Mouse (Mus musculus) intestine, embryonic 15.5 days (tissue): Measurements from ENCODE around the gene Isy1. TPM values are rescaled to one million over a fixed set of nuclear protein-coding genes. Genes with fewer than 3 reads are reported as not detected.

Source experiments
- ATAC-seq: fragments of 200-750 bp; cut with Nextera tagmentation; 2 replicates; pipeline ENCODE4 v1.8.0; 2017; ENCODE audit warnings: moderate TSS enrichment, moderate library complexity
- H3K27ac ChIP-seq: fragments of 300-500 bp; sonication (generic); 2 replicates; pipeline ENCODE4 v1.5.1; 2015; ENCODE audit warnings: mild to moderate bottlenecking, inconsistent platforms
- H3K27me3 ChIP-seq: fragments of 300-500 bp; sonication (generic); replicated peaks from 2 replicates; pipeline ENCODE4 v1.6.1; 2015; ENCODE audit warnings: inconsistent platforms
- H3K36me3 ChIP-seq: fragments of 300-500 bp; sonication (generic); 2 replicates; pipeline ENCODE4 v1.6.1; 2015; ENCODE audit warnings: inconsistent platforms
- H3K4me1 ChIP-seq: fragments of 300-500 bp; sonication (generic); replicated peaks from 2 replicates; pipeline ENCODE4 v1.6.1; 2015; ENCODE audit warnings: inconsistent platforms
- H3K4me2 ChIP-seq: fragments of 300-500 bp; sonication (generic); replicated peaks from 2 replicates; pipeline ENCODE4 v1.6.1; 2015; ENCODE audit warnings: mild to moderate bottlenecking, inconsistent platforms
- H3K4me3 ChIP-seq: fragments of 300-500 bp; sonication (generic); replicated peaks from 2 replicates; pipeline ENCODE4 v1.5.1; 2015; ENCODE audit warnings: inconsistent platforms
- H3K9ac ChIP-seq: fragments of 300-500 bp; sonication (generic); 2 replicates; pipeline ENCODE4 v1.6.1; 2015; ENCODE audit warnings: inconsistent platforms
- H3K9me3 ChIP-seq: fragments of 300-500 bp; sonication (generic); 2 replicates; pipeline ENCODE4 v1.6.1; 2016; ENCODE audit warnings: inconsistent platforms
- WGBS: fragments of 180-500 bp; shearing (Covaris S2); methylation state at CpG from one replicate; pipeline ENCODE4 v1.1.7; 2015; 5-methylcytosine and 5-hydroxymethylcytosine counted together
- polyA plus RNA-seq: library from polyadenylated mRNA; unstranded; fragments of >200 nt; fragmentation: Nextera tagmentation; extraction: Ambion mirVana; gene quantifications from 2 replicates; pipeline ENCODE4 v1.2.1, GENCODE M21; 2015

Gene Isy1
- polyA plus RNA-seq, 1 experiment from 2014 or later, result 58.1 TPM

DNA sequence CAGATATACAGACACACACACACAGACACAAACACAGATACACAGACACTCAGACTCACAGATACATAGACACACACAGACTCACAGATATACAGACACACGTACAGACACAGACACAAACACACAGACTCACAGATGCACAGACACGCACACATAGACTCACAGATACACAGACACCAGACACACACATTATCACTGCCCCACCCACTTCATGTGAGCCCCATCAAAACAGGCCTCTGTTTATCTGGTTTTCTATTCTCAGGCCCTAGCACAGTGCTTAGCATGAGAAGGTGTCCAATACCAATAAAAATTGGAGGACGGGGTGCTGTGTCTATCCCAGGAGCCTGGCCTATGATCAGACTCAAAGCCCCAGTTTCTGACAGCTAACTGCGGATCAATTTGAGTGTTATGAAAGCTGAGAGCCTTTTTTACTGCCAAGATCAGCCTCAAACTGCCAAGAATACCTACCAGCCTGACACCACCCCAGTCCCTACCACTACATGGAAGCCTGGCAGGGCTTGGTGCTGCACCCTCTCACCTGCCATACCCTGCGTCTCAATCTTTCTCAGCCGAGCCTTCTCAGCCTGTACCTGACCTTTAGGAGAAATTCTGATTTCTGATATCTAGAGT, 42.2 kb downstream of the Isy1 start:
- Histone ChIP-seq H3K36me3 (0 out of 2 replicates have a peak, but pooled peaks cover 7% of the 10 kb centered on the region), H3K9me3 (no peaks in the 10 kb centered on the region), H3K4me2 (no peak overlapping the region), H3K27me3 (no peaks in the 10 kb centered on the region), H3K27ac (no peak overlapping the region), H3K4me3 (no peak overlapping the region), H3K4me1 (0 out of 2 replicates have a peak, but pooled peaks cover 3% of the 10 kb centered on the region), H3K9ac (no peak overlapping the region)
- 81% methylated on average over 6 of the region's 6 CpGs for WGBS
- no peak for ATAC-seq

- WGBS, result 74% methylated on average over 6 of the region's 6 CpGs
- Histone ChIP-seq H3K27ac (no peak overlapping the region), H3K4me1 (peaks cover 8% of the 10 kb centered on the region), H3K4me2 (no peak overlapping the region), H3K4me3 (no peak overlapping the region), H3K36me3 (0 out of 2 replicates have a peak, but pooled peaks cover 7% of the 10 kb centered on the region), H3K9me3 (no peaks in the 10 kb centered on the region), H3K9ac (no peak overlapping the region), H3K27me3 (no peaks in the 10 kb centered on the region)
- no peak for ATAC-seq
Measured at GRCm38 (mm10) chr6:87795385-87796150, 43.0 kb downstream of the Isy1 start.

DNA sequence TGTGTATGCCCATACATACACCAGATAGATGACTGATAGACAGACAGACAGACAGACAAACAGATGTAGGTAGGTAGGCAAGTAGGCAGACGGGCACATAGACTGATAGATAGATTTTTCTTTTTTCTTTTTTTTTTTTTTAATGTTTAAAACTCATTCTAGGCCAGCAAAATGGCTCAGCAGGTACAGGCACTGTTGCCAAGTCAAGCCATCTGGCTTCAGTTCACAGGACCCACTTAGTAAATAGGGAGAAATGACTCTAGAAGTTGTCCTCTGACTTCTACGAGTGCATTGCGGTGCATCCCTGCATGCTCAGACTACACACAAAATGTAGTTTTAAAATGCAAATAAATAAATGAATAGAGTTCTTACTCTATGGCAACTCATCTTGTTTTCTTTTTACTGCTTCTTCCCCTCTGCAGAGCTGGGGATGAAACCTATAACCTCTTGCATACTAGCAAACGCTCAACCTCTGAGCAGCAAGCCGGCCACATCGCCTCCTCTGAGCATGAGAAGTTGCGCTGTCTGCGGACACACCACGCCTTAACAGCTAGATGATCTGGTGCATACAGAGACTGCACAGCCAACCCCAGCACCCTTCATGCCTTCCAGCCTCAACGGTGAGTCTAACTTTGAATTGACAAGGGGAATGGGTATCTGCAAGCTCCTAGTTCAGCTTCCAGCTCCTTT, 44.6 kb downstream of the Isy1 start:
- WGBS, result 92% methylated on average over 10 of the region's 10 CpGs
- no peak for ATAC-seq
- Histone ChIP-seq H3K9me3 (no peaks in the 10 kb centered on the region), H3K27me3 (no peaks in the 10 kb centered on the region), H3K4me3 (no peak overlapping the region), H3K4me2 (no peak overlapping the region), H3K36me3 (0 out of 2 replicates have a peak, but pooled peaks cover 7% of the 10 kb centered on the region), H3K4me1 (peaks cover 23% of the 10 kb centered on the region), H3K9ac (no peak overlapping the region), H3K27ac (no peak overlapping the region)

DNA sequence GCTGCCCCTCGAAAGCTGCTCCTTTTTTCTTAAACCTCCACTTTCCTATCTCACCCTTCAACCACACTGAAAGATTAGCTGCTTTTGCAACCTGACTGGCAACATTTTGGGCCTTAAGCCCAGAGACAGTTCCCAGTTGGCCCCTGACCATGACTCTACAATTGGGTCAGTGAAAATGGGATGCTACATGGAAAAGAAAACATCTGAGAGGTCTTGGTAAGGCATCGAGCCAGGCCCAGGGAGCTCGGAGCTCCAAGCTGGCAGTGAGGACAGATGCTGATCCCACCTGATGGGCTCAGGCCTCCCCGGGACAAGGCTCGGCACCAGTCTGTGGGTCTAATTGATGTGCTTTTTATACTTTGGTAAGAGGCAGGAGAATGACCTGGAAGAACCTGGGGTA, 46.8 kb downstream of the Isy1 start:
- 0 out of 2 replicates have a peak, but pooled peaks cover 7% of the 10 kb centered on the region for H3K36me3 ChIP-seq
- 96% methylated on average over 5 of the region's 5 CpGs for WGBS
- H3K4me1 ChIP-seq, result peaks cover 25% of the 10 kb centered on the region
- H3K4me3 ChIP-seq, result no peak overlapping the region
- no peaks in the 10 kb centered on the region for H3K27me3 ChIP-seq
- no peaks in the 10 kb centered on the region for H3K9me3 ChIP-seq
- H3K4me2 ChIP-seq, result no peak overlapping the region
- ATAC-seq, result no peak
- H3K9ac ChIP-seq, result no peak overlapping the region
- H3K27ac ChIP-seq, result no peak overlapping the region

DNA sequence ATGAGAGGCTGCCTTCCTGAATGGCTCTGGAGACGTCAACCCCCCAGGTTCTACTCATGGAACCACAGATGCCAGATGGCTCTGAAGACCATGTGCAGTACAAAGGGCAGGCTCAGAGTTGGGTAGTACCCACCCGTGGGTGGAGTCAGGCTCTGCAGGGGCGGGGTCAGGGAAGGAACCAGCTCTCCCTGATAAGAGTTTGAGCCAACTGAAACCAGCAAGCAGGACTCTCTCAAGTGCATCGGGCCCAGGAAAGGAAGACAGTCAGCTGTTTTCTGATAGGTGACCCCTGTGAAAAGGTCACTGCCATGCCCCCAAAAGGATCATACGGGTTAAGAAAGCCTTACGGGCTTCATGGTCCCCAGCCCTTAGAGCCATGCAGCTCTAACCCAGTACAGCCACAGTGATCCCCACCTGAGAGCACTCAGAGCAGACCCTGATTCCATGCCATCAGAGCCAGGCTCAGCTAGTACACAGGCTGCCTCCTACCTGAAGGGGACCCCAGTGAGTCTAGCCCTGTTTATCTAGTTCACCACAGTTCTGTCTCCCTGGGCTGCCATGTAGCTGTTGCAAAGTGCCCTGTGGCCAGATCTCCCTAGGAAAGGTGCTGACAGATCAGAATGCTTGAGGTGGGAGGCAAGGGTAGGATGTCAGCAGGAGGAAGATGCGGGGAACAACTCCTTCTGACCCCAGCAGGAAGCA, 47.7 kb downstream of the Isy1 start:
- peak; percentile 80 for ATAC-seq
- Histone ChIP-seq H3K4me3 (no peak overlapping the region), H3K4me1 (peaks cover 25% of the 10 kb centered on the region), H3K4me2 (peak overlapping the region; percentile 10; the same call in 1 of the 2 replicates), H3K9me3 (no peaks in the 10 kb centered on the region), H3K27ac (0 out of 2 replicates have a peak overlapping the region, but pooled peaks have one; percentile 87), H3K9ac (no peak overlapping the region), H3K27me3 (no peaks in the 10 kb centered on the region), H3K36me3 (0 out of 2 replicates have a peak, but pooled peaks cover 7% of the 10 kb centered on the region)
- 66% methylated on average over 7 of the region's 7 CpGs for WGBS

DNA sequence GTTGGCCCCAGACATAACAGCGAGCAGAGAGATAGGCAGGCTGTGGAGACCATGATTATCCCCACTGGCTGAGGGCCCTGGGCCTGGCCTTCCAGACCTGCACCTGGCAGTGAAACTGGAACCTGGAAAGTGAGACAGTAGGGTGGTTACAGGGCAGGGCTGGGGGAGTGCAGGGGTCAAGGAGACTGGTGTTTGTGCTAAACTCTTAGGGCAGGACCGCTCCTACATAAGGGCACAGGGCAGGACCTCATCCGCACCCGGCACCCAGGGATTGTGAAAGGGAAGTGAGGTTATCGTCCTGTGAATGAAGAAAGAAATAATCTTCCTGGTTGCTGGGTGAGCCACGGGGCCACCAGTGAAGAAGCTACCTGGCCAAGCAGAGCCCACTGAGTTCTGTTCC, 48.8 kb downstream of the Isy1 start:
- no peaks in the 10 kb centered on the region for H3K27me3 ChIP-seq
- H3K4me1 ChIP-seq, result peaks cover 27% of the 10 kb centered on the region
- 0 out of 2 replicates have a peak, but pooled peaks cover 7% of the 10 kb centered on the region for H3K36me3 ChIP-seq
- no peak overlapping the region; the same call in 1 of the 2 replicates for H3K4me2 ChIP-seq
- WGBS, result 75% methylated on average over 6 of the region's 6 CpGs
- peak overlapping the region; percentile 87 for H3K27ac ChIP-seq
- H3K4me3 ChIP-seq, result no peak overlapping the region
- no peak overlapping the region for H3K9ac ChIP-seq
- H3K9me3 ChIP-seq, result no peaks in the 10 kb centered on the region
- peak; percentile 22 for ATAC-seq

GRCm38 (mm10) chr6:87788896-87789587, 49.6 kb downstream of the Isy1 start:
- Histone ChIP-seq H3K4me2 (peak overlapping the region; percentile 14; the same call in 1 of the 2 replicates), H3K27me3 (no peaks in the 10 kb centered on the region), H3K9me3 (no peaks in the 10 kb centered on the region), H3K36me3 (0 out of 2 replicates have a peak, but pooled peaks cover 7% of the 10 kb centered on the region), H3K4me1 (peaks cover 27% of the 10 kb centered on the region), H3K4me3 (no peak overlapping the region), H3K9ac (no peak overlapping the region), H3K27ac (peak overlapping the region; percentile 87)
- WGBS, result 27% methylated on average over 5 of the region's 5 CpGs
- peak; percentile 82 for ATAC-seq

- no peaks in the 10 kb centered on the region for H3K27me3 ChIP-seq
- no peaks in the 10 kb centered on the region for H3K9me3 ChIP-seq
- 93% methylated on average over 9 of the region's 9 CpGs for WGBS
- H3K36me3 ChIP-seq, result 0 out of 2 replicates have a peak, but pooled peaks cover 7% of the 10 kb centered on the region
- no peak overlapping the region for H3K9ac ChIP-seq
- ATAC-seq, result no peak
- H3K4me1 ChIP-seq, result peaks cover 27% of the 10 kb centered on the region
- no peak overlapping the region for H3K4me2 ChIP-seq
- H3K4me3 ChIP-seq, result no peak overlapping the region
- peak overlapping the region; percentile 87; the same call in 1 of the 2 replicates for H3K27ac ChIP-seq
Measured at GRCm38 (mm10) chr6:87788266-87788895, 50.2 kb downstream of the Isy1 start.

DNA sequence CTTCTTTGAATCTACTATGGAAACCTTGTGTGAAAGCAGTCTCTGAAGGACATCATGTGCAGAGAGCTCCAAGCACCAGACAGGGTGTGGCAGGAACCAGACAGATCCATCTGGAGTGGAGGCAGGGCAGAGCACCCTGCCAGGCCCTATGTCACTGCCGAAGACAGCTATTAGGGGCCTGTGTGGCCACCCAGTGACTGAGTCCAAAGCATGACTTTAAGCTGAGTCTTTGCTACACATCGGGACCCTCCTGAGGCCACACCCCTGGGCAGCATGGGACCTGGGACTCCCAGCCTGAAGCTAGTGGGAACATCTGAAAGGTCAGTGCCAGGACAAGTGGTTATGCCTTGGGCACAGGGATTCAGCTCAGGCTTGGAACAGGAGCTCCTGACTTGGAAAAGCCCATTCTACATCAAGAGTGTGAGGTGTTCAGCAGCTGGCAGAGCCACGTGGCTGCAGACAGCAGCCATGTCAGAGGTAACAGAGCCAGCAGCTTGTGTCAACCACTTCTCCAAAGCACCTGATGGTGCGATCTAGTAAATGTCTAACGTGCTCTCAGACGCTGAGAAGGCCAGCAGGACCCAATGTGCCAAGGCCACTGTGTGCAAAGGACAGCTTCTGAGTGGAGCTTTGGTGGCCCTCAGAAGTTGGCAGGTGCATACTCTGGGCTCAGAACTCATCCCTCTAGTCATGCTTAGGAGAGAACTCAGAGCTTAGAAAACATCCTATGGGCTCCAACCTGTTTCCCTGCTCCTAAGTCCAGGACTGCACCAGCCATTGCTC, 51.3 kb downstream of the Isy1 start:
- no peak overlapping the region for H3K4me2 ChIP-seq
- 74% methylated on average over 6 of the region's 6 CpGs for WGBS
- no peaks in the 10 kb centered on the region for H3K9me3 ChIP-seq
- H3K4me1 ChIP-seq, result peaks cover 27% of the 10 kb centered on the region
- H3K4me3 ChIP-seq, result no peak overlapping the region
- no peak for ATAC-seq
- no peaks in the 10 kb centered on the region for H3K27me3 ChIP-seq
- H3K36me3 ChIP-seq, result 0 out of 2 replicates have a peak, but pooled peaks cover 4% of the 10 kb centered on the region
- no peak overlapping the region for H3K27ac ChIP-seq
- H3K9ac ChIP-seq, result no peak overlapping the region

- H3K4me2 ChIP-seq, result no peak overlapping the region
- no peaks in the 10 kb centered on the region for H3K9me3 ChIP-seq
- H3K4me3 ChIP-seq, result no peak overlapping the region
- H3K9ac ChIP-seq, result no peak overlapping the region
- ATAC-seq, result no peak
- no peaks in the 10 kb centered on the region for H3K27me3 ChIP-seq
- 77% methylated on average over 5 of the region's 5 CpGs for WGBS
- H3K4me1 ChIP-seq, result peaks cover 27% of the 10 kb centered on the region
- H3K36me3 ChIP-seq, result no peaks in the 10 kb centered on the region
- no peak overlapping the region for H3K27ac ChIP-seq
Measured at GRCm38 (mm10) chr6:87786621-87787020, 52.0 kb downstream of the Isy1 start.
